Comparison of ENCODE assay signal across 20 mouse cellular contexts in genomic region chr7:135770051-135770450, GRCm38 (mm10). TPM values are rescaled to one million over a fixed set of nuclear protein-coding genes. Genes with fewer than 3 reads are reported as not detected.
A peak's percentile ranks its signal among the peaks of the same experiment; 100 is the strongest.
DNase-seq lines count a peak whose midpoint lies in the region; ATAC-seq and TF ChIP-seq lines count a peak whose summit lies in the region.
"Had no signal": no experiment of that assay in that cellular context is flagged by ENCODE, and none has a peak within 500 bp of the region (broad histone marks: within the 10 kb centered on the region; RNA-seq: fewer than 3 reads in every experiment).

No protein-coding gene starts in this region.

- H3K9me3 ChIP-seq in hindbrain, embryonic 12.5 days (replicated peaks): no peaks in the 10 kb centered on the region
- H3K9me3 ChIP-seq in hindbrain, embryonic 11.5 days (ENCODE audit: control insufficient read depth, low read length): no peaks in the 10 kb centered on the region
- H3K9me3 ChIP-seq in ES-Bruce4 (replicated peaks; ENCODE audit: control insufficient read depth, insufficient read depth, low read length, poor library complexity, severe bottlenecking): no peaks in the 10 kb centered on the region
- H3K9me3 ChIP-seq in intestine, embryonic 16.5 days (ENCODE audit: control insufficient read depth, low read length): no peaks in the 10 kb centered on the region
- H3K9me3 ChIP-seq: embryonic facial prominence, embryonic 13.5 days; heart, embryonic 13.5 days; midbrain, embryonic 10.5 days; neural tube, embryonic 12.5 days had no signal

- no peaks in the 10 kb centered on the region for H3K36me3 ChIP-seq in hindbrain, embryonic 12.5 days
- no peaks in the 10 kb centered on the region for H3K36me3 ChIP-seq in hindbrain, embryonic 11.5 days (ENCODE audit: control insufficient read depth, insufficient read depth, low read length)
- no peaks in the 10 kb centered on the region for H3K36me3 ChIP-seq in ES-Bruce4 (ENCODE audit: control insufficient read depth, insufficient read depth, low read length, poor library complexity, severe bottlenecking)
- H3K36me3 ChIP-seq in intestine, embryonic 16.5 days (ENCODE audit: control insufficient read depth, insufficient read depth, low read length): no peaks in the 10 kb centered on the region
- H3K36me3 ChIP-seq: embryonic facial prominence, embryonic 13.5 days; heart, embryonic 13.5 days; midbrain, embryonic 10.5 days; neural tube, embryonic 12.5 days had no signal

- TF ChIP-seq EP300 in ES-Bruce4 (IDR thresholded peaks at IDR 0.05; ENCODE audit: insufficient read depth, low read depth, low read length): no peak

- WGBS in hindbrain, embryonic 12.5 days: 66% methylated on average over 6 of the region's 6 CpGs
- WGBS in hindbrain, embryonic 11.5 days: 68% methylated on average over 6 of the region's 6 CpGs
- 66% methylated on average over 6 of the region's 6 CpGs for WGBS in lung, adult 2 months
- 70% methylated on average over 6 of the region's 6 CpGs for WGBS in intestine, embryonic 16.5 days

- no peak for TF ChIP-seq POLR2A in lung, adult 2 months (IDR thresholded peaks at IDR 0.05; ENCODE audit: borderline replicate concordance, extremely low read depth, low read depth, low read length)
- TF ChIP-seq POLR2A in ES-Bruce4 (IDR thresholded peaks at IDR 0.05; ENCODE audit: insufficient read depth, low read length): no peak
- no peak for TF ChIP-seq POLR2A in brain, embryonic 14.5 days (IDR thresholded peaks at IDR 0.05; ENCODE audit: borderline replicate concordance, extremely low read depth, insufficient read depth, insufficient read length, poor library complexity, severe bottlenecking)

- no peaks in the 10 kb centered on the region for H3K27me3 ChIP-seq in hindbrain, embryonic 12.5 days
- no peaks in the 10 kb centered on the region for H3K27me3 ChIP-seq in hindbrain, embryonic 11.5 days (ENCODE audit: control insufficient read depth, insufficient read depth, low read length)
- H3K27me3 ChIP-seq in ES-Bruce4 (ENCODE audit: control insufficient read depth, insufficient read depth, low read length, poor library complexity, severe bottlenecking): no peaks in the 10 kb centered on the region
- H3K27me3 ChIP-seq in intestine, embryonic 16.5 days (replicated peaks; ENCODE audit: control insufficient read depth, insufficient read depth, low read length): peaks cover 5% of the 10 kb centered on the region; the same call in 1 of the 2 replicates
- H3K27me3 ChIP-seq: embryonic facial prominence, embryonic 13.5 days; heart, embryonic 13.5 days; neural tube, embryonic 12.5 days had no signal

- no peak for DNase-seq in hindbrain, embryonic 11.5 days (ENCODE audit: low spot score)
- peak; percentile 11 for DNase-seq in lung, adult 2 months
- DNase-seq in lung, postnatal 14 days: no peak
- peak; percentile 24 for DNase-seq in brain, embryonic 14.5 days (ENCODE audit: low read depth)
- no peak for DNase-seq in frontal cortex, postnatal 25 days (ENCODE audit: low spot score in 2 of 2)
- DNase-seq: adrenal gland, postnatal 10 days; cerebellum, adult 11-12 months; heart, postnatal 36 days; kidney, postnatal 36 days; layer of hippocampus, postnatal 36 days; lung, embryonic 14.5 days; right cerebral cortex, postnatal 14 days; thymus, postnatal 25 days had no signal

- TF ChIP-seq CTCF in lung, adult 2 months (IDR thresholded peaks at IDR 0.05; ENCODE audit: insufficient read depth, low read length): no peak
- no peak for TF ChIP-seq CTCF in ES-Bruce4 (IDR thresholded peaks at IDR 0.05; ENCODE audit: low read depth, low read length)
- no peak for TF ChIP-seq CTCF in brain, embryonic 14.5 days (IDR thresholded peaks at IDR 0.05; ENCODE audit: borderline replicate concordance, extremely low read depth, insufficient read depth, insufficient read length)

- no peak overlapping the region for H3K4me2 ChIP-seq in hindbrain, embryonic 12.5 days (replicated peaks)
- no peak overlapping the region for H3K4me2 ChIP-seq in hindbrain, embryonic 11.5 days (replicated peaks; ENCODE audit: low read depth, low read length)
- no peak overlapping the region for H3K4me2 ChIP-seq in intestine, embryonic 16.5 days (ENCODE audit: low read depth, low read length)
- H3K4me2 ChIP-seq: embryonic facial prominence, embryonic 13.5 days; heart, embryonic 13.5 days; neural tube, embryonic 12.5 days had no signal

- H3K4me3 ChIP-seq in hindbrain, embryonic 12.5 days: no peak overlapping the region
- H3K4me3 ChIP-seq in hindbrain, embryonic 11.5 days (ENCODE audit: low read depth, low read length): no peak overlapping the region
- H3K4me3 ChIP-seq in lung, adult 2 months (replicated peaks; ENCODE audit: extremely low read depth, low read depth, low read length): no peak overlapping the region
- peak overlapping the region; percentile 2; the same call in 1 of the 2 replicates for H3K4me3 ChIP-seq in ES-Bruce4 (ENCODE audit: low read depth, low read length)
- H3K4me3 ChIP-seq in intestine, embryonic 16.5 days (ENCODE audit: low read length): no peak overlapping the region
- H3K4me3 ChIP-seq: embryonic facial prominence, embryonic 13.5 days; heart, embryonic 13.5 days; midbrain, embryonic 10.5 days; neural tube, embryonic 12.5 days had no signal

- ATAC-seq in hindbrain, embryonic 12.5 days (ENCODE audit: low FRiP score): 0 out of 2 replicates have a peak, but pooled peaks have one; percentile 52
- ATAC-seq in hindbrain, embryonic 11.5 days (ENCODE audit: low FRiP score): no peak
- ATAC-seq in intestine, embryonic 16.5 days: no peak

- no peak overlapping the region for H3K9ac ChIP-seq in hindbrain, embryonic 12.5 days
- H3K9ac ChIP-seq in hindbrain, embryonic 11.5 days (ENCODE audit: low read depth, low read length): no peak overlapping the region
- no peak overlapping the region for H3K9ac ChIP-seq in ES-Bruce4 (ENCODE audit: low read depth, poor library complexity, severe bottlenecking)
- H3K9ac ChIP-seq in intestine, embryonic 16.5 days (ENCODE audit: low read depth, low read length): no peak overlapping the region
- H3K9ac ChIP-seq: embryonic facial prominence, embryonic 13.5 days; heart, embryonic 13.5 days; lung, embryonic 14.5 days; neural tube, embryonic 12.5 days had no signal

- H3K4me1 ChIP-seq in hindbrain, embryonic 12.5 days: peaks cover 5% of the 10 kb centered on the region; the same call in 1 of the 2 replicates
- H3K4me1 ChIP-seq in hindbrain, embryonic 11.5 days (replicated peaks; ENCODE audit: control insufficient read depth, insufficient read depth, low read length): no peaks in the 10 kb centered on the region
- no peaks in the 10 kb centered on the region for H3K4me1 ChIP-seq in lung, adult 2 months (ENCODE audit: control insufficient read depth, insufficient read depth, low read length)
- H3K4me1 ChIP-seq in ES-Bruce4 (ENCODE audit: control insufficient read depth, insufficient read depth, low read length): no peaks in the 10 kb centered on the region
- peaks cover 5% of the 10 kb centered on the region; the same call in 1 of the 2 replicates for H3K4me1 ChIP-seq in intestine, embryonic 16.5 days (ENCODE audit: control insufficient read depth, insufficient read depth, low read length)
- H3K4me1 ChIP-seq: midbrain, embryonic 10.5 days had no signal

- no peak overlapping the region for H3K27ac ChIP-seq in hindbrain, embryonic 12.5 days
- H3K27ac ChIP-seq in hindbrain, embryonic 11.5 days (ENCODE audit: low read depth, low read length): no peak overlapping the region
- no peak overlapping the region for H3K27ac ChIP-seq in ES-Bruce4 (ENCODE audit: insufficient read depth, low read length)
- no peak overlapping the region for H3K27ac ChIP-seq in intestine, embryonic 16.5 days (ENCODE audit: low read length)
- H3K27ac ChIP-seq: embryonic facial prominence, embryonic 13.5 days; heart, embryonic 13.5 days; midbrain, embryonic 10.5 days; neural tube, embryonic 12.5 days had no signal

RNA-seq across cellular contexts. Expression of gene Mki67, which starts 53.9 kb away (rescaled TPM):
- 36.0 and 37.0 TPM in 2 replicates for polyA plus RNA-seq in hindbrain, embryonic 12.5 days (2016; fragmentation: Nextera tagmentation; extraction: Ambion mirVana)
- polyA plus RNA-seq in hindbrain, embryonic 11.5 days (2014; fragmentation: Nextera tagmentation; extraction: Ambion mirVana): 49.7 and 57.5 TPM in 2 replicates
- polyA plus RNA-seq in lung, adult 2 months (2012; rRNA removed): 0.32 and 0.73 TPM in 2 replicates
- 217 and 225 TPM in 2 replicates for polyA plus RNA-seq in ES-Bruce4 (2011; ENCODE audit: insufficient read depth, insufficient read length, low read depth, missing spikeins)
- 15.0 and 18.4 TPM in 2 replicates for polyA plus RNA-seq in brain, embryonic 14.5 days (2012; rRNA removed)
- polyA plus RNA-seq in intestine, embryonic 16.5 days (2015; fragmentation: Nextera tagmentation; extraction: Ambion mirVana): 20.2 and 23.2 TPM in 2 replicates

Comparison
In these comparisons a context has a peak if more than half of its experiments do, and no peak if none do; other contexts are left out.
1. DNase-seq: peak in lung, adult 2 months (single experiment) and brain, embryonic 14.5 days (single experiment); none in hindbrain, embryonic 11.5 days (single experiment), lung, postnatal 14 days (single experiment) and frontal cortex, postnatal 25 days (0 of 2).